Mouse (Mus musculus): ENCODE measurements around the gene Hnrnpab. TPM values are rescaled to one million over a fixed set of nuclear protein-coding genes. Genes with fewer than 3 reads are reported as not detected.
A peak's percentile ranks its signal among the peaks of the same experiment; 100 is the strongest.
"Not testable (repeated sequence)": the region's sequence is repeated elsewhere in the genome, so short reads cannot be mapped to it uniquely, and the experiment has no call there.

Hnrnpab gene
- total RNA-seq, 1 experiment: 505 TPM

GRCm38 (mm10) chr11:51615129-51615528 lies 8.5 kb upstream of the Hnrnpab start:
- Histone ChIP-seq H3K36me3 (ENCODE audit: control insufficient read depth, insufficient read depth, low read length, poor library complexity, severe bottlenecking) (no peaks in the 10 kb centered on the region), H3K9me3 (ENCODE audit: control insufficient read depth, insufficient read depth, low read depth, low read length) (no peaks in the 10 kb centered on the region), H3K4me3 (ENCODE audit: insufficient read depth in 1 of 2, low read depth in 1 of 2, low read length in 2 of 2, poor library complexity in 1 of 2, severe bottlenecking in 1 of 2) (peak overlapping the region; percentile 37 to 73), H3K9ac (ENCODE audit: insufficient read depth, low read depth, low read length, poor library complexity, severe bottlenecking) (peak overlapping the region; percentile 41; the same call in 1 of the 2 replicates), H3K27ac (ENCODE audit: insufficient read depth, low read depth, low read length, poor library complexity, severe bottlenecking) (peak overlapping the region; percentile 69; the same call in 1 of the 2 replicates), H3K4me1 (ENCODE audit: control insufficient read depth in 2 of 2, insufficient read depth in 2 of 2, low read length in 2 of 2, poor library complexity in 1 of 2) (peaks cover 2 to 7% of the 10 kb centered on the region in 2 experiments; a peak in 2 of 4 replicates)
- TF ChIP-seq ZNF384 (IDR thresholded peaks at IDR 0.05; ENCODE audit: low read depth, low read length) (no peak), CHD2 (IDR thresholded peaks at IDR 0.05; ENCODE audit: low read depth, low read length) (no peak), ZC3H11A (IDR thresholded peaks at IDR 0.05; ENCODE audit: borderline replicate concordance, low read depth, low read length) (no peak), MAFK (IDR thresholded peaks at IDR 0.05; ENCODE audit: insufficient read depth, low read depth, low read length) (no peak), HCFC1 (IDR thresholded peaks at IDR 0.05; ENCODE audit: borderline replicate concordance, insufficient read depth, low read length) (no peak)
- DNase-seq (ENCODE audit: low read depth, low spot score): no peak
- in situ Hi-C loops (cut with MboI; ENCODE audit: low sequenced_read_pairs in 2 of 2, unreplicated experiment in 2 of 2): loop anchor here (5.0 to 10.0 kb wide), 2 partner anchors 67 to 70 kb away; partner anchors contain the start of gene 0610009B22Rik (in 1 of the 2)

- in situ Hi-C loops (cut with MboI; ENCODE audit: low sequenced_read_pairs in 2 of 2, unreplicated experiment in 2 of 2): loop anchor here in 1 of 2 experiments (10.0 kb wide), 1 partner anchor 71 kb away; the partner anchor contains the start of gene 0610009B22Rik
- DNase-seq (ENCODE audit: low read depth, low spot score): no peak
- Histone ChIP-seq H3K27ac (ENCODE audit: insufficient read depth, low read depth, low read length, poor library complexity, severe bottlenecking) (no peak overlapping the region), H3K36me3 (ENCODE audit: control insufficient read depth, insufficient read depth, low read length, poor library complexity, severe bottlenecking) (no peaks in the 10 kb centered on the region), H3K4me1 (ENCODE audit: control insufficient read depth in 2 of 2, insufficient read depth in 2 of 2, low read length in 2 of 2, poor library complexity in 1 of 2) (peaks cover 2 to 7% of the 10 kb centered on the region in 2 experiments; a peak in 2 of 4 replicates), H3K9ac (ENCODE audit: insufficient read depth, low read depth, low read length, poor library complexity, severe bottlenecking) (peak overlapping the region; percentile 41; the same call in 1 of the 2 replicates), H3K9me3 (ENCODE audit: control insufficient read depth, insufficient read depth, low read depth, low read length) (no peaks in the 10 kb centered on the region), H3K4me3 (ENCODE audit: insufficient read depth in 1 of 2, low read depth in 1 of 2, low read length in 2 of 2, poor library complexity in 1 of 2, severe bottlenecking in 1 of 2) (peak overlapping the region in 1 of 2 experiments; percentile 10; a peak in 1 of 4 replicates)
- TF ChIP-seq ZNF384 (IDR thresholded peaks at IDR 0.05; ENCODE audit: low read depth, low read length): no peak
- TF ChIP-seq HCFC1 (IDR thresholded peaks at IDR 0.05; ENCODE audit: borderline replicate concordance, insufficient read depth, low read length): no peak
- TF ChIP-seq MAFK (IDR thresholded peaks at IDR 0.05; ENCODE audit: insufficient read depth, low read depth, low read length): no peak
- TF ChIP-seq ZC3H11A (IDR thresholded peaks at IDR 0.05; ENCODE audit: borderline replicate concordance, low read depth, low read length): no peak
Measured at GRCm38 (mm10) chr11:51614256-51614655, 7.6 kb upstream of the Hnrnpab start.

GRCm38 (mm10) chr11:51609940-51610339 lies 3.3 kb upstream of the Hnrnpab start:
- H3K4me3 ChIP-seq (ENCODE audit: insufficient read depth in 1 of 2, low read depth in 1 of 2, low read length in 2 of 2, poor library complexity in 1 of 2, severe bottlenecking in 1 of 2); H3K27ac ChIP-seq (ENCODE audit: insufficient read depth, low read depth, low read length, poor library complexity, severe bottlenecking); H3K9ac ChIP-seq (ENCODE audit: insufficient read depth, low read depth, low read length, poor library complexity, severe bottlenecking); H3K9me3 ChIP-seq (ENCODE audit: control insufficient read depth, insufficient read depth, low read depth, low read length); DNase-seq (ENCODE audit: low read depth, low spot score); H3K4me1 ChIP-seq (ENCODE audit: control insufficient read depth in 2 of 2, insufficient read depth in 2 of 2, low read length in 2 of 2, poor library complexity in 1 of 2): not testable (repeated sequence)
- in situ Hi-C loops (cut with MboI; ENCODE audit: low sequenced_read_pairs in 2 of 2, unreplicated experiment in 2 of 2): loop anchor here in 1 of 2 experiments (10.0 kb wide), 1 partner anchor 75 kb away; the partner anchor contains the start of gene 0610009B22Rik
- H3K36me3 ChIP-seq (ENCODE audit: control insufficient read depth, insufficient read depth, low read length, poor library complexity, severe bottlenecking): peaks cover 10% of the 10 kb centered on the region

- in situ Hi-C loops (cut with MboI; ENCODE audit: low sequenced_read_pairs in 2 of 2, unreplicated experiment in 2 of 2): no loop called here
- H3K9me3 ChIP-seq (ENCODE audit: control insufficient read depth, insufficient read depth, low read depth, low read length): no peaks in the 10 kb centered on the region
- no peak overlapping the region for H3K27ac ChIP-seq (ENCODE audit: insufficient read depth, low read depth, low read length, poor library complexity, severe bottlenecking)
- no peak overlapping the region for H3K9ac ChIP-seq (ENCODE audit: insufficient read depth, low read depth, low read length, poor library complexity, severe bottlenecking)
- no peak overlapping the region for H3K4me3 ChIP-seq (ENCODE audit: insufficient read depth in 1 of 2, low read depth in 1 of 2, low read length in 2 of 2, poor library complexity in 1 of 2, severe bottlenecking in 1 of 2)
- peaks cover 2 to 5% of the 10 kb centered on the region in 2 experiments; a peak in 1 of 4 replicates for H3K4me1 ChIP-seq (ENCODE audit: control insufficient read depth in 2 of 2, insufficient read depth in 2 of 2, low read length in 2 of 2, poor library complexity in 1 of 2)
- peaks cover 15% of the 10 kb centered on the region for H3K36me3 ChIP-seq (ENCODE audit: control insufficient read depth, insufficient read depth, low read length, poor library complexity, severe bottlenecking)
- no peak for TF ChIP-seq MAFK (IDR thresholded peaks at IDR 0.05; ENCODE audit: insufficient read depth, low read depth, low read length)
- no peak for TF ChIP-seq CHD2 (IDR thresholded peaks at IDR 0.05; ENCODE audit: low read depth, low read length)
- no peak for TF ChIP-seq ZNF384 (IDR thresholded peaks at IDR 0.05; ENCODE audit: low read depth, low read length)
- TF ChIP-seq HCFC1 (IDR thresholded peaks at IDR 0.05; ENCODE audit: borderline replicate concordance, insufficient read depth, low read length): no peak
- no peak for TF ChIP-seq ZC3H11A (IDR thresholded peaks at IDR 0.05; ENCODE audit: borderline replicate concordance, low read depth, low read length)
- DNase-seq (ENCODE audit: low read depth, low spot score): no peak
Measured at GRCm38 (mm10) chr11:51609266-51609909, 2.7 kb upstream of the Hnrnpab start.

All from ES-E14 (cell line).